Mouse (Mus musculus) adrenal gland (tissue): ENCODE data around the gene Bmp4.

Experiments
- intact Hi-C: fragments of 180-260 bp; cut with DNase I; formaldehyde crosslinking; loops from one replicate; pipeline ENCODE4 v1.15.1; 2025

Gene Bmp4

DNA sequence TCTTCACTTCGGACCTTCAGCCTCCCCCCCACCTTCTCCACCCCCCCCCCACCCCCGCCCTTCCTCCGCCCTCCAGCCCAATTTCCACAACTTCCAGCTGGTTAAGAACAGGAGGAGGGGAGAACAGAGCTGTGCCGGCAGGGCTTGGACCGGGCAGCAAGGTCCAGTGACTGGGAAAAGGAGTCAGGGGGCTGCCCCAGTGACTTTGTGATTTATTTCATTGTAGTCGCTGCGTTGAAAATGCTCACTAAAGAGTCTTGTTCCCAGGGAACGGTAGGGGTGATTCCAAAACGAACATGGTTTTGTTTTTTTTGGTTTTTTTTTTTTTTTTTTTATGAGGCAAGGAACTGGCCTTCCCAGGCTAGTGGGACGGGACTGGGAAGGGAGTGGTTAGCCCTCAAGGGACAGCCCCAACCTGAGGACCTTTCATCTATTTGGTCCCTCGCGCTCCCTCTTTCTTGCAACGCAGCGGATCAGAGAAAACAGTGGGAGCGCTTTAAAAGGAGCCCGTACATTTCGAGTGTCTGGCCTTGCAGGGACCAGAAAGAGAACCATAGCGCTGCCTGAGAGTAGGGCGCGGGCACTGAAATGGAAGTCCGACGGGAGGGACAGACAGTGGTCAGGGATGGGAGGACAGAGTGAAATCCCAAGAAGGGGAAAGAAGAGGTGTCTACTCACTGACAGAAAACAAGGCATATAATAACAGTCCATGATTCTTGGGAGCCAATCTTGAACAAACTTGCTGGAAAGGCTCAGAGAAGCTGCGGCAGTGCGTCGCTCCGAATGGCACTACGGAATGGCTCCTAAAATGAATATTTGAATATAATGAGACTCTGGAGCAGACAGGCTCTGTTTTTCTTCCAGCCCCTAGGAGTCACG is 3.8 kb downstream of the Bmp4 start:
- intact Hi-C loops = loop anchor here (5.0 kb wide), 1 partner anchor 394 kb away; no protein-coding TSS in a partner anchor

DNA sequence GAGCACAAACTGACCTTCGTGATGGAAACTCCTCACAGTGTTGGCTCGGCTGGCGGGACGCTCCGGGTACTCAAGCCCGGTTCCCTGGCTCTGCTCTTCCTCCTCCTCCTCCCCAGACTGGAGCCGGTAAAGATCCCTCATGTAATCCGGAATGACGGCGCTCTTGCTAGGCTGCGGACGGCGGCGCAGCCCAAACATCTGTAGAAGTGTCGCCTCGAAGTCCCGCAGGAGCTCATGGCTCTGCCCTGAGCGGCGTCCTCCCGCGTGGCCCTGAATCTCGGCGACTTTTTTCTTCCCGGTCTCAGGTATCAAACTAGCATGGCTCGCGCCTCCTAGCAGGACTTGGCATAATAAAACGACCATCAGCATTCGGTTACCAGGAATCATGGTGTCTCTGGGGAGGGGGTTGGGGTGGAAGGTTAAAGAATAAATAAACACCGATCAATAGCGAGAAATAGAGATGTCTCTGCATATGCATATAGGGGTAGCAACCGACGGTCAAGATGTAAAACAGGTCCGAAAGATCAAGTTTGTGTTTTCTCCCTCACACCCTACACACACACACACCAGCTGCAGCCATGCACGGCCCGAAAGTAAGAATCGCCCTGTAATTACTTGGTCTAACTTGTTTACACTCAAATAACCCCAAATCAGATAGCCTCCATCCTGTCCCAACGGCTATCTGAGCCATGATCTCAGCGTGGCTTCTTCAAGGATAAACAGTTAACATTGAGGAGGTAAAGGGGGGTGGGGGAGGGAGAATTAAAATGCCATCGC is 4.6 kb downstream of the Bmp4 start:
- intact Hi-C loops = loop anchor here (5.0 kb wide), 1 partner anchor 394 kb away; no protein-coding TSS in a partner anchor

DNA sequence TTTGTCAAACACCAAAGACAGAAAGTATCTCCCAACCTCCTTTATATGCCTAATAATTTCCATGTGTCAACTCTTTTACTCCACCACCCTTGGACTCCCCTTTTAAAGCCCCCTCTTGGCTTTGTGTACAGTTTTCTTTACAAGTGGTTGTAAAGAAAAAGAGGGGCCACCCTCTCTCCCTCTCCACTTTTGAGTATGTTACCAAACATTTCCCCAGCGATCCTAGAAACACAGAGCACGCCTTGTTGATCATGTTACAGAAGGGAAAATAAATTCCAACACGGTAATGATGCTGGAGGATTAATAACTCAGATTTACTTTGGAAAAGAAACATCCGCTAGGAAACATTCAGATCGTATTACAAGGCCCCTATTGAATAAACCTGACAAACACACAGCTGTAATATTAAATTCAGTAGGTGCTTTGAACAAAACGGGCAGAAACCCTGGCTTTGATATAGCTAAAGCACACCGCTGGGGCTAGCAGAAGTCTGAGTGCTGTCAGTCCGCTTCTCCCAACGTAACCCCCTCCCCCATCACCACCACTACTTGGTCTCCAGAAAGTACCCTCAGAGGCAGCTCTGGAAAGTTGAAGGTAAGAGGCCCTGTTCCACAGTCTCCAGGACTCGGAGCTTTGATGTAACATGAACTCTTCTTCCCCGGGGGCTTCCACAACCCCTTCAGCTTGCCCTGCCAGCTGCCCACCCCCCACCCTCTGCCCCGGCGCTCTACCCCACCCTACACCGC is 5.3 kb downstream of the Bmp4 start:
- intact Hi-C loops = loop anchor here (5.0 kb wide), 1 partner anchor 393 kb away; no protein-coding TSS in a partner anchor

DNA sequence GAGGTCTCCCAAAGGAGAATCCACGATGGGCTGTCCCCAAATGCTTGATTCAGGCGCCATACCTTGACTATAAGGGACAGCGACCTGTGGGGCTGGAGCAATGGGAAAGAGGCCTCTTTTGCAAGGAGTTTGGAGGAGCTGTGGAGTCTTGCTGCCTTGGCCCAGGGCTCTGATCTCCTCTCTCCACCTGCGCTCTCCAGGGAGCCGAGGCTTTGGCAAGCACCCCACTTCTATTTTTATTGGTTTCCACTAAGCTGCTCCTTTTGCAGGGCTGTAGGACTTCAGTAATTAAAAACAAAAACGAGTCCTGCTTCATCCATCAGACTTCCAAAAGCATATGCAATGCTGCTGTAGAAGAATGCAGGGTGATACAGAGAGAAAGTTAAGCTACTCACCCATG is 9.0 kb downstream of the Bmp4 start:
- intact Hi-C loops = no loop called here

DNA sequence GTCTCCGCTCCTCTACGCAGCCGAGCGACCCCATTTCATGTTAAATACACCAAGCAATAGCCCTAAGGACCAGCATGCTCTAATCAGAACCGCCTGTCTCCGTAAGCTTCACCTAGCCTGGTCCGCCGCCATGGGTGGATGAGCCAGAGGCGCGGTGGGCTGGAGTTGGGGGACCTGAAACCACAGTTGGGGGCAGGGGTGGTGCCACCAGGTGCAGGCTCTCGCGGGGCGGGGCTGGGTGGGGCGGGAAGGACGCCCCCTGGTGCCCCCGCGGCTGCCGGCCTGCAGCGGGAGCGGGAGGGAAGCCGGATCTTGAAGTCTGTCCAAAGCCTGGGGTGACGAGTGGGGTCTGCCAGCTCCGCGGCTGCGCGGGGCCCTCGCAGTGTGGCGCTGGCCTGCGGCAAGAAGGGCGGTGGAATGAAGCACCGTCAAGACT is 10.2 kb downstream of the Bmp4 start:
- intact Hi-C loops = no loop called here

DNA sequence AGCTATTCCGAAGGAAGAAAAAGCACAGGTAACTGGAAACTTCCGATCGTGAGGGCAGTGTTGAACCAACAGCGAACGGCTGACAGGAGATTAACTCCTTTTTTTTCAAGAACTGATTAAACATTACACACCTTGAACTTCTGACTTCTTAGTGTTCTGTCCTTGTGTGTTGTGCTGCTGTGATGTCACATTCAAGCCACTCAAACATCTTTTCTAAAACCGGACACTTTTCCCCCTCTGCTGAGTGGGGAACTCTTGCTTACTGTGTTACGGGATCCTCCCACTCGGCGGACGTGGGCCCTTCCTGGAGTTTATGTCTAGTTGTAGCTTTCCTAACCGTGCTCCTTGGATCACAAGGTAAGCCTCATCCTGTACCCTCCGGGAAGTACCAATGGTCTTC is 11.2 kb downstream of the Bmp4 start, which contains the start of gene Gm15217:
Gene Gm15217, plus strand, starts transcription at position 130 of the 400 bp plus-strand sequence.
- intact Hi-C loops = no loop called here

DNA sequence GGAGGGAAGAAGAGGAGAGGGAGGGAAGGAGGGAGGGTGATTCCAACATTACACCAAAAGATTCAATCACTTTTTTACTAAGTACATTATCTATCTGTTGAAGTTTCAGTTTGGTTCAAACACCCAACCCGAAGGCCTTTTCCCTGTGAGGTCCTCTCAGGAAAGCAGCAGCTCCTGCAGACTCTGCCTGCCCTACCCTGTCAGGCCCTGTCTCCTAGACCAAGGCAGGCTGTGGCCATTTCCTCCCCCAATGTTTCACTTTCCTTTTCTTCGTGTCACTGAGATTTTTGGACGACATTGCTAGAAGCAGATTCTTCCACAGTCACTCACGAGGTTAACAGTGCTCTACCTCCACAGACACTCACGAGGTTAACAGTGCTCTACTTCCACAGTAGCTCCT is 14.7 kb downstream of the Bmp4 start:
- intact Hi-C loops = no loop called here

DNA sequence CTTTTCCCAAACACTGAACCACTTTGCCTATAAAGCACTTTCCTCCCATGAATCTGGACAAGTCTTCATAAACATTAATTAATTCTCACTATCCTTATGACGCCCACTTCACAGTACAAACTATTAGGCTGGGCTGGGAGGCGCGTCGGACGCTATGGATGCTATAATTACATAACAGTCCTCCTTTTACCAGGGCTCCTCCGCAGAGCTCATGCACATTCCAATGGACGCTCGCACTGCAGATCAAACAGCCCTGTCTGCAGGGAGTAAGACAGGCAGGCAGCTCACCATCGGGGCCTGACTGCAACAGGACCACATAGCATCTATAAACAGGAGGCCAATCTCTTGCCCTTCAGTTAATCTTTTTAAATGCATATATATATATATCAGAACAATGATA is 18.0 kb downstream of the Bmp4 start:
- intact Hi-C loops = no loop called here

DNA sequence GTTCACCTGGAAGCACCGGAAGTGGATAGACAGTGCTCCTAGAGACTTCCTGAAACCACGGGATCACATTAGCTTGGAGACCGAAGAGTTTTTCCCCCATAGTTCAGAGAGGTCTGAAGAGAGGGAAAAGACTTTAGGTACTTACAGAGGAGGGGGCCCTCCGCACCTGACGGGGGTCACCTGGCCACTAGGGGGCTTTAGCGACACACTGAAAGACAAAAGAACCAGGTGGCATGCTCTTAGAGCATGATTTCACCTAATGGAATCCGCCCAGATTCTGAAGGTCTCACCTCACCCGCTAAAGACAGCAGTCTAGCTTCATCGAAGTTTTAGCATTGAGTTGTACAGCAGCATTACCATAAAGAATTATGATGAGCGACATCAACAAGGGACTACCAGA is 27.3 kb downstream of the Bmp4 start:
- intact Hi-C loops = no loop called here

DNA sequence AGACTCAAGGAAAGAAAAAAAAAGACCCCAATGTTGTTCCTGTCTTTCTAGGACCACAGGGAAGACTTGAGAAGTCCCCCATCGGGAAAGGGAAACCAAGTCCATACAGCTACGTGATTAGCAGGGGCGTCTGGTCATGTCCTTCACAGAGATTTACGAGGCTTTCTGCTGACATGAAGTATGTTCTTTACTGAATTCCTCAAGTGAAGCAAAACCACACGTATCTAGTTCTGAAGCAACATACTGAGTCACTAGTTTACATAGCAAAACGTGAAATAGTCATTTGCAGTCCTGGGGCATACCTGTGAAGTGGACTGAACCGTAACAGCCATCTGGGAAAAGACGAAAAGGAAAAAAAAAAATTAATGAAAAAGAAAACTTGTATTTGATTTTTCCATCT is 32.8 kb downstream of the Bmp4 start:
- intact Hi-C loops = no loop called here

DNA sequence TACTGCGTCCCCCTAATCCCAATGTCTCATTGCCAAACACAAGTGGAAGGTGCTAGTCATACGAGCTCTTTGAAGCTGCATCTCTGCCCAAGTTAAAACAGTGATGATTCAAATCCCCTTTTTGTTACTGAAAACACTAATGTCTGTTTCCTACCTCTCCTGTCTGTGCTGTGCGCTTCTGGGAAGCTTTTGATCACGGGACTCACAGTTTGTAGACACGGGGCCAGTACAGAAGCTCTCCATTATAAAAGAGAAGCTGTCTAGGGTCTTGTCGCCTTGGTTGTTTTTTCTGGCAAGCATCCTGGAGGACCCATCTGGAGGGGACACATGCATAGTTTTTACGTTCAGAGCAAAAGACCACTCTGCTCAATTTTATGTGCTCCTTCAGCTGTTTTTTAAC is 33.2 kb downstream of the Bmp4 start:
- intact Hi-C loops = no loop called here

DNA sequence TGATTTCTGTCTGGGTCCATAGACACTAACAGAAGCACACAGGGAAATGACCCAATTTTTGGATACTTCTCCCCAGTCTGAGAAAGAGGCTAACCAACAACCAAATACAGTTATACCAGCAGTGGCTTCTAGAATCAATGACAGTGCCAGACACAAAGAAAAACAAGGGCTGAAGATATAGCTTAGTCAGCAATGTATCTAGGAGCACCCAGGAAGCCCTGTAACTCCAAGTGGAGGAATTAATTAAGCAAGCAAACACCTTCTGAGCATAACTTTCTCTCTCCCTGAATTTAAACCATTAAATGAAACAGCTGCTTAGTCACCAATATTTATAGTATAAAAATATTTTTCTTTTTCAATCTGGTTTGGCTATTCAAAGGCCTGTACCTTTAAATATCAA is 45.7 kb downstream of the Bmp4 start:
- intact Hi-C loops = no loop called here

DNA sequence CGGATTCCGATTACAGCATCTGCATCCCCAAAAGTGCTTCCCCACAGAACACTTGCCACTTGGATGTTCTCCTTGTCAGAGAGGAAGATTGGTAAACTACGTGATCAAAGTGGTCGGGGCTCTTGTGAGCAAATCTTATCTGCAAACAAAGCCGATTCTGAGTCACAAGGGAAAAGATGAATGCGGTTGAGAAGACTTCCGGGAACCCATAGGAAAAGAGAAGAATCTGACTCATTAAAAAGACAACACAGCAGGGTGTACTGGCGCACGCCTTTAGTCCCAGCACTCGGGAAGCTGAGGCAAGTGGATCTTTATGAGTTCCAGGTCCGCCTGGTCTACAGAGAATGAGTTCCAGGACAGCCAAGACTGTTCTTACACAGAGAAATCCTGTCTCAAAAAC is 51.7 kb downstream of the Bmp4 start:
- intact Hi-C loops = no loop called here
